Mouse (Mus musculus): ENCODE data around the gene Gm10031.

DNA sequence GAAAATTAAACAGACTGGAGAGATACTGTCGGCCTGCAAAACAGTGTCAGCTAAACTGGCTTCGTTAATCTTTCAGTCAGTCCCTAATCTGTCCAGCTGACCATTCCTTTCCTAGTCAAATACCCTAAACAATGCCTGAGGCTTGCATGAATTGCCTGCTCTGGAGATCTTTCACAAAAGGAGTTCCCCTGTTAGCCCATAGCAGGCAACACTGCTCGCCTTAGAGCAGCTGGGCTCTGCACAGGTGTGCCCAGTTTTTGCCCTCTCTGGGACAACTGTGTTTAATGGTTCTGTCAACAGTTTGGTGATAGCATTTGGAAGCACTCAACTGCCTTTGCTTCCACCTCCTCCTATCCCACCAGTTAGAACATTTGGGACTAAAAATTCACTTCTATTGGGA lies 49.0 kb upstream of the Gm10031 start:
- TF ChIP-seq GATA1 (IDR thresholded peaks at IDR 0.05; ENCODE audit: borderline replicate concordance, low read length) = no peak
- no peak for TF ChIP-seq FLI1 (IDR thresholded peaks at IDR 0.05; ENCODE audit: low read length)

All from megakaryocyte, embryonic 14.5 days (primary cell).